Mouse (Mus musculus) heart, adult 2 months (tissue): Measurements from ENCODE around the gene Ncapd3.

ENCODE experiments used
- CTCF ChIP-seq: fragments of 200-600 bp; IDR thresholded peaks from 2 replicates; pipeline ENCODE4 v1.8.1; 2022; ENCODE audit warnings: antibody characterized with exemption, mild to moderate bottlenecking, moderate library complexity
- POLR2A ChIP-seq: fragments of 200-500 bp; IDR thresholded peaks from 2 replicates; pipeline ENCODE4 v1.6.1; 2011; ENCODE audit warnings: mild to moderate bottlenecking, low read depth, low read length, control low read depth; ENCODE audit not compliant: insufficient read depth

DNA sequence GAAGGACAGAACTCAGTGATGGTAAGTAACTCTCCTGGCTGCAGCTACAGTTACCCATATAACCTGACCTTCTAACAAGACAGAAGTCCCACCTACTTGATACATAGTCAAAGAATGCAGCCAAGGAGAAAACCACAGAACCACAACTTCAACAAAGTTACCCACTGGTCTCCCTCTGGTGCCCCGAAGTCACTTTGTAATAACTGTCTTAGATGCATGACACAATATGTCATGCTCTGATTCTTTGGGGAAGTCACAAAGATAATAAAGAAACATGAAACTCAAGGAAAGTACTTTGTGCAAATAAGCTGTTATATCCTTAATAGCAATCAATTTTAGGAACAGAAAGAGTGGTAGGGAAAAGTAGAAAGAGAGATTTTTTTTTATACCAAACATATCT lies 3.3 kb upstream of the Ncapd3 start:
- TF ChIP-seq POLR2A (no peak), CTCF (no peak)
